Mouse (Mus musculus) adrenal gland (tissue): Measurements from ENCODE around the gene Aire.

Source experiments
- intact Hi-C: fragments of 180-260 bp; cut with DNase I; formaldehyde crosslinking; loops from one replicate; pipeline ENCODE4 v1.15.1; 2025
- long read RNA-seq, 2 experiments: library from polyadenylated mRNA; unstranded; transcript quantifications; one replicate each; pipeline ENCODE4 v2.0.0; 2020; ENCODE audit warnings: borderline replicate concordance in 1 of 2; ENCODE audit not compliant: insufficient replicate concordance in 1 of 2

Gene Aire
- long read RNA-seq, experiment 1 = 0 reads
- long read RNA-seq, experiment 2 = 0 reads

- intact Hi-C loops = no loop called here
These were observed at the start of gene Aire for GRCm38 (mm10) chr10:78043406-78043836. Gene Aire (minus strand): TSS chr10:78043610.

- intact Hi-C loops = no loop called here
These were observed 49.3 kb upstream of the Aire start for GRCm38 (mm10) chr10:78092725-78093029.

DNA sequence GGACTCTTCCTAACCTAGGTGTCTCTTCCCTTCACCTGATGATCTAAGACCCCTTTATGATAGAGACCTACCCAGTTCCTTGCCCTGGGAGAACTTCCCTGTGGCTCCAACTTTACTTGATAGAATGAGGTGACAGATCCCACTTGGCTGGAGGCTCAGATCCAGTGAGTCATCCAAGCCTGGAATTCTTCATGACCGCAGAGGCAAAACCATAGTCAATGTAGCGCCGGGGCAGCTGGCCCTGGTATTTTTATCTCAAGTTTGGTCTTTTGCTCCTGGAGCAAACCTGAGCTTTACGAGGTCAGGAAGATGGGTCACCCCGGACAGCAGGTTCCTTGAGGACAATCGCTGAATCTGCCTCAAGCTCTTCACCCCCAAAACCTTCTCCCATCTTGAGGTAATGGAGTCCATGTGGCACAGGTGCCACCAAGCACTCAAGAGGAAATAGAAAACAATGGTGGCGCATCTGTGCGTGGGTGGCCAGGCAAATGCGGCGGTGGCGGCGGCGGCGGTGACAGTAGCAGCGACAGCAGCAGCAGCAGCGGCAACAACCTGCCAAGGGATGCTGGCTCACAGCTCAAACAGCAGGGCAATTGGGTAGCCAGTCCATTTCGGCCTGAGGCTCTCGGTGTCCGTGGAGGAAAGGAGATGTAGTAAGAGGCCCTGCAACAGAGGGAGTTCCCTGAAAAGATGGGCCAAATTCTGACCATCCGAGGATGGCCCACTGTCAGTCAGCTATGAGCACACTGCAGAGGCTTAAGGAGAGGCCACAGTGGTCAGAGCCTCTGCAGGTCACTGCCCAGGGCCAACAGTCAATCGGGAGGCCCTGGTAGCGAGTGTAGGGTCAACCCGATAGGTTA, 48.7 kb upstream of the Aire start:
- intact Hi-C loops = no loop called here

- intact Hi-C loops = no loop called here
These were observed 47.5 kb upstream of the Aire start for GRCm38 (mm10) chr10:78090706-78091491.

DNA sequence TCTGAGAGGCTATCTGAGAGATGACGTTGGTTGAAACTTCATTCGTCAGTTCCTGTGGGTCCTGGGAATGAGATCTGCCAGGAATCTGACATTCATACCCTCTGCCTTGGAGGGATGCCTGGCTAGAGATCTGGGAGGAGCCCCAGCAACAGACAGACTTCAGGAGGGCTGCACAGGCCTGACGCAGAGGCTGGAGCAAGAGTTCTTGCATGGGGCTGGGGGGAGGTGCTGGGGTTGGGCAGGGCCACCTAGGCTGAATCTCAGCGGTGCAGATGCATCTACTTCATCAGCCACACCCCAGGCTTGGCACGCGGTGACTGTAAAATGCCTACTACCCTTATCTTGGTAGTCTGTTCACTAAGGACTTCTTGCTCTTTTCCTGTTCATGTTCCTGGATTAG, 46.8 kb upstream of the Aire start:
- intact Hi-C loops = no loop called here

DNA sequence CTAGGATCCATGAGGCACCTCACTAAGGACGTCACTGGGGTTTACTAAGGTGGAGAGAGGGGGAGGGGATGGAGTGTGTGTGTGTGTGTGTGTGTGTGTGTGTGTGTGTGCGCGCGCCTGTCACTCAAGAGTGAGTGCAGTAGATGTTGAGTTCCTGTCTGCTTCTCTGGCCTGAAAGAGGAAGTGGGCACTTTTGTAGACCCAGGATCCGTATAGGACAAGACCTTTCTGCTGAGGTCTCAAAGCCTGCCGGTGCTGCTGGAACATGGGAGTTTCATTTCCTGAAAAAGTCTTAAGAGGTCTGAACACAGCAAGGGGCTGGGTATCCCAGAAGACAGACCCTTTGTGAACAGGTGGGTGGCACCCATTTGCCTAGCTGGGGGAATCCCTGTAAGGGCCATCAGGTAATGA, 43.7 kb upstream of the Aire start:
- intact Hi-C loops = no loop called here

DNA sequence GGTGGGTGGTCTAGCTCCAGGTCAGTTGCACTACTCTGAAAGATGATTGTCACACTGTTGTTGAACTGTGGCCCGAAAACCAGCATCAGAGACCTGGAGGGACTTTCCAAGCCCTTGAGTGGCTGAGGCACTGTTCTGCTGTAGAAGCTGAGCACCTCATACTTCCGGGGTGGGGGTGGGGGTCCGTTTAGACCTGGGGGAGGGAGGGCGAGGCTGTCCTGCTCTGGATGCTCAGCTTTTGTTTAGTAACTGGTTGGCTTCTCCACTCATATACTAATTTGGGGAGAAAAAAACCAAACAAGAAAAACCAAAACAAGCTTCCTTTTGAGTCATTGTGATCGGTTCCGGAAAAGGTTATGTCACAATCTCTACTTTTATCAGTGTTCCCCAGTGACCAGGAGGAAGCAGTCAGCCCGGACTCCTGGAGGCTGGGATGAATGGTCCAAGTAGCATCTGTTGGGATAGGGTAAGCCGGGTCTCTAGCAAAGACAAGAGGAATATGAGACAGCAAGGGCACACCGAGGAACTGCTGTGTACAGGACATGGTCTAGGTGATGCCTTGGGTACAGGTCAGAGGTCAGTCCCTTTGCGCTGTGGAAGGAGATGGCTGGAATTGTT, 43.1 kb upstream of the Aire start:
- intact Hi-C loops = no loop called here

DNA sequence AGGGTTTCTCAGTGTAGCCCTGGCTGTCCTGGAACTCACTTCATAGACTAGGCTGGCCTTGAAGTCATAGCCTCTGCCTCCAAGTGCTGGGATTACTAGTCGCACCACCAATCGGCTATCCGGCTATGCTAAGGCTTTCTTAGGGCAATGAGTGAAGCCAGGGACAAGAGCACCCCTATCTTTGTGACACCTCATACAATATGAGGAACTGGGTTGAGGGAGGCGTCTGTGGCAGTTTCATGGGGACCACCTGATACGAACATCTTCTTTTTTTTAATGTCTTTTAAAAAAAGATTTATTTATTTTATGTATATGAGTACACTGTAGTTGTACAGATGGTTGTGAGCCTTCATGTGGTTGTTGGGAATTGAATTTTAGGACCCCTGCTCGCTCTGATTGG, 42.3 kb upstream of the Aire start:
- intact Hi-C loops = no loop called here

DNA sequence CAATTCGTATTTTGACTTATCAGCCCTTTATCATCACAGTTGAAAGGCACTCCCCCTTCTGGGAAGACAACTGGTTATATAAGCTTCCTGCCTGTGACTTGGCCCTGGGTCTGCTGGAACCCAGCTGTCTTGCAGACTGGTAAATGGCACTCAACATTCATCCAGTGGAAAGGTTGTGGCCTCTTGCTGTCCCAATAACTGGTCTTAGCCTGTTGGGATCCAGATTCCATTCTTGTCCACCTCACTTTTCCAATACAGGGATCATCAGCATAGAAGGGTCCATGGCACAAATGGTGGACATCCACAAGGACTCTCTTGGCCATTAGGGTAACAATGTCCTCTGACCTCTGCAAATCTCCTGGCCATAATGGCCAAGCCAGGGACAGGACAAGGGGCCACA, 40.7 kb upstream of the Aire start:
- intact Hi-C loops = no loop called here

- intact Hi-C loops = loop anchor here (5.0 kb wide), 1 partner anchor 42 kb away; no protein-coding TSS in a partner anchor
These were observed 36.7 kb upstream of the Aire start for GRCm38 (mm10) chr10:78079955-78080591.

DNA sequence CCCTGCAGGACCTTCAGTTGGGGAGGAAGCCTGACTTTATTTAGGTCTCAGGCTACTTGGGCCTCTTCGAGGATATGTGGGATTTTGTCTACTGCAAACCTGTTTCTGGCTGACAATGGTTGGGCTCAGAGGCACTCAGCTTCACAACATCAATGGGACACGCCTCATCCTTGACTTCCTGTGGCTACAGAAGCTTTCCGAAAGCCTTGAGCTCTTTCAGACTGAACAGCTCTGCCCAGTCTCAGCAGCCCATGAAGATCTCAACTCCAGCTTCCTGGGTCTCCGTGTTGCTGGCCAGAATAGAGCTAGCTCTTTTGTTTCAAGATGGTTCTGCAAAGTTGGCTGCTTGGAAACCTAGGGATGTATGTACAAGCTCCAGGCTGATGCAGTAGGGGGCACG, 34.9 kb upstream of the Aire start:
- intact Hi-C loops = loop anchor here (5.0 kb wide), 1 partner anchor 44 kb away; no protein-coding TSS in a partner anchor

GRCm38 (mm10) chr10:78077862-78078261, 34.5 kb upstream of the Aire start:
- intact Hi-C loops = loop anchor here (5.0 kb wide), 1 partner anchor 44 kb away; no protein-coding TSS in a partner anchor

- intact Hi-C loops = loop anchor here (5.0 kb wide), 1 partner anchor 47 kb away; no protein-coding TSS in a partner anchor
These were observed 31.6 kb upstream of the Aire start for GRCm38 (mm10) chr10:78074977-78075376.

GRCm38 (mm10) chr10:78074151-78074550, 30.7 kb upstream of the Aire start:
- intact Hi-C loops = no loop called here

DNA sequence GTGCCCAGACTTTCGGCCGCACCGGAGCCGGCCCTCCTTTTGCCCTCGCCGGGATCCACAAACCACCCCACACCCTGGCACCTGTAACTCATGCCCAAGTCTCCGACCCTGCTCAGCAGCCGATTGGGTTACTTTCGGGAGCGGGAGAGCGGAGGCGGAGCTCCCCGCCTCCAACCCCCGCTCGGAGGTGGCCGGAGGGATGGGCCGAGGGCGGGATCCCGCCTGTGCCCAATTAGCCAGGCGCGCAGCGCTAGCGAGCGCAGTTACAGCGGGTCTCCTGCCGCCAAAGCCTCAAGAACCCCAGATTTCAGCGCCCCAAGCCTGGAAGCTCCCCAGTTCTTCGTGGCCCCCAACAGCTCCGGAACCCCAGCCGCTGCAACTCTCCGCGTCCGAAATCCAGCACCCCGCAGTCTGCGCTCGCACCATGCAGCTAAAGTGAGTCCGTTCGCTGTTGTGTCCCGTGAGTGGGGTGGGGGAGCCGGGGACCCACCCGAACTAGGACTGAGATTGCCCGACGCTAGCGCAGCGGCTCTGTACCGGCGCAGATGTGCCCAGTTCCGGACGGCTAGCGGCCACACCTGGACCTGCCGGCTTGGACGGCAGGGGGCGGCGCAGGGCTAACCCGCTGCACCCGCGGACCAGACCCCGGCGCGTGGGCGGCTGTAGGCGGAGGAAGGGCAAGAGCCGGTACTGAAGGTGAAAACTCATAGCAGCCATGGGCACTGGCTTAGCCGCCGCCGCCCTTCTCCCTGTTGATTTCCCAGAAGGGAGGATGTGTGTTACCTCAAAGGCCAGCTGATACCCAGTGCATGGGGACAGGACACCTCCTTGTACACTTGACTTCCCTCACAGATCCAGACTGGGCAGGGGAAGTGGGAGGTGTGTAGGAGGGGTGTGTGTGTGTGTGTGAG, 25.9 kb upstream of the Aire start, which contains the start of gene Icosl:
Gene Icosl (plus strand): TSS at position 202 of the 911 bp plus-strand sequence.
- intact Hi-C loops = loop anchor here (2.0 kb wide), 1 partner anchor 89 kb away; no protein-coding TSS in a partner anchor

DNA sequence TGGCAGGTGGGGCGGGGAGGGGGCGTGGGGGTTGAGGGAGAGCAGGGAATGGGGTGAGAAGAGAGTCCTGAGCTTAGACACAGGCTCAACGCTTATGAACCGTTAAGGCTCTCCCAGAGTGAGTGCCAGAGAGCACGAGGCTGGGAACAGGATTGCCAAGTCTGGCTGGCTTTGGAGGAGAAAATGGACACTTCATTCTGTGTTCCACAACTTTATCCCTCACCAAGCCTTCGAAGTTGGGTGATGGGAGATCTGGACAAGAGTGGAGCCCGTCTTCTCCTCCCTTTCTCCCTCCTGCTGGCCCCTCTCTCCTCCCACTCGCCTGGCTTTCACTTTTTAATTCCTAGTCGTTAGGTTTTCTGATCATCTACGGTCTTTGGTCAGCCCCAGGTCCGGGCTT, 25.1 kb upstream of the Aire start:
- intact Hi-C loops = loop anchor here (2.0 kb wide), 1 partner anchor 90 kb away; no protein-coding TSS in a partner anchor

DNA sequence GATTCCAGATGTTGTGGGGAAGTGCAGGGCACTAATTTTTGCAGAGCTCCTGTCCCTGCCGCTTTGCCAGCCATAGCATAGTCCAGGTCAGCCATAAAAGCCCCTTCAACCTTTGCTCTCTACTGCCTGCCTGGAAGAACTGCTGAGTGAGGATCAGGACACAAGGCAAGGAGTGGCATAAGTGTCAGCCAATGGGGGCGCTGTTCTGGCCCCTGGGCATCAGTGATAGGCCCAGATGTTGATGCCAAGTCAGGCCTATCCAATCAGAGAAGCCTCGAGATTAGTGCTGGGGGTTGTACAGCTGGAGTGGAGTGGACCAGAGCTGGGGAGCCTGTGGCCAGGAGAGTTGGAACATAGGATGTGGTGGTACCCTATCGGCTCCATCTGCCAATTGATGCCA, 23.8 kb upstream of the Aire start:
- intact Hi-C loops = no loop called here

- intact Hi-C loops = loop anchor here (5.0 kb wide), 1 partner anchor 36 kb away; no protein-coding TSS in a partner anchor
These were observed 19.7 kb upstream of the Aire start for GRCm38 (mm10) chr10:78063122-78063521.

DNA sequence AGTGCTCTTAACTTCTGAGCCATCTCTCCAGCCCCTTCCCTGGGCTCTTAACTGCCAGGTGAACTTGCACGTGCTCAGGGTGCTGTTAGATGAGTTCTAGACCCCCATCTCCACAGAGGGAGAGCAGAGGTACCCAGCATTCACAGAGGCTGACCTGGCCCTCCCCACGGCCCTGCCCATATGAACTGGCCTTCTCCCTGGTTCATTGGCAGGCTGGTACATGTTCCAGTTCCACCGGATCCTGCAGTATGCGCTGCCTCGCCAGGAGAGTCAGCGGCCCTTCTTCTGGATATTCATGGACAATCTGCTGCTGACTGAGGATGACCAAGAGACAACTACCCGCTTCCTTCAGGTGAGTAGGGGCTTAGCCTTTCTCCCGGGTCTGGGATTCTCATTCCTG, 13.6 kb upstream of the Aire start:
- intact Hi-C loops = no loop called here
